In the genomic region with DNA sequence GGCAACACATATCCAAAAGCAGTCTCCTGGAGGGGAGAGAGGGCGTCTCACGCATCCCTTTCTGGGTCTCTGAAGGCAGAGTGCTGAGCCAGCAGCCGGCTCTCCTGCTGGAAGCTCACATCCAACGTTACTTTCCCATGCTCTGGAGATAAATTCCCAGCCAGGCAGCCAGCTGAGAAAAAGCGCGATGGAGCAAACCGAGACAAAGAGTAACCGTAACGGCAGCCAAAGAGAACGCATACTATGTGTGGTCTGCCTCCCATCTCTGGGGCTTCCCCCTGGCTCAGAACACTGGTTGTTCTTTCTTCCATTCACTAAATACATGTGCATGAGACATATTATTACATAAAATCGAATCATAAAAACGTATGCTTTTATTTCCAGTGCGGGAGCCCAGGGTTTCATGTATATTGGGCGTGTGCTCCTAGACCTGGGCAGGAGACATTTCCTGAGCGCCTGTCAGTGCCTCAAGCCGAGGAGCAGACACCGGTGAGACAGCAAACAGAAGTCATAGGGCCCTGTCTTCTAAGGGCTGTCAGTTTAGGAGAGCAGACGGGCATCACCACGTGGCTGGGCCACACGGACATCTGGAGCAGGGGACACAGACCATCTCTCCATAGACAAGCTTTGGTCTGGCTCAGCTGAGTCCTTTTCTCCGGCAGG, we compare ENCODE assay signal across 13 mouse cellular contexts. TPM values are rescaled to one million over a fixed set of nuclear protein-coding genes. Genes with fewer than 3 reads are reported as not detected.
A peak's percentile ranks its signal among the peaks of the same experiment; 100 is the strongest.
DNase-seq lines count a peak whose midpoint lies in the region; ATAC-seq and TF ChIP-seq lines count a peak whose summit lies in the region.
"Had no signal": no experiment of that assay in that cellular context is flagged by ENCODE, and none has a peak within 500 bp of the region (broad histone marks: within the 10 kb centered on the region; RNA-seq: fewer than 3 reads in every experiment).

No protein-coding gene starts in this region.

- H3K27ac ChIP-seq in midbrain, embryonic 12.5 days (replicated peaks), result 0 out of 2 replicates have a peak overlapping the region, but pooled peaks have one; percentile 15
- H3K27ac ChIP-seq in midbrain, embryonic 11.5 days (ENCODE audit: low read depth, low read length), result no peak overlapping the region
- 0 out of 2 replicates have a peak overlapping the region, but pooled peaks have one; percentile 16 for H3K27ac ChIP-seq in heart, embryonic 13.5 days (replicated peaks)
- peak overlapping the region; percentile 28 for H3K27ac ChIP-seq in intestine, embryonic 14.5 days (ENCODE audit: low read depth)
- H3K27ac ChIP-seq in stomach, postnatal 0 days (replicated peaks), result peak overlapping the region; percentile 45; the same call in 1 of the 2 replicates
- H3K27ac ChIP-seq: liver, embryonic 14.5 days; macrophage had no signal

- no peak for TF ChIP-seq CTCF in stomach, postnatal 0 days (IDR thresholded peaks at IDR 0.05; ENCODE audit: low read depth)

- no peaks in the 10 kb centered on the region for H3K9me3 ChIP-seq in midbrain, embryonic 12.5 days
- no peaks in the 10 kb centered on the region for H3K9me3 ChIP-seq in midbrain, embryonic 11.5 days (ENCODE audit: control insufficient read depth, low read length)
- no peaks in the 10 kb centered on the region for H3K9me3 ChIP-seq in heart, embryonic 13.5 days
- H3K9me3 ChIP-seq in intestine, embryonic 14.5 days (ENCODE audit: control insufficient read depth, low read length), result no peaks in the 10 kb centered on the region
- H3K9me3 ChIP-seq in stomach, postnatal 0 days (ENCODE audit: control insufficient read depth, low read length), result no peaks in the 10 kb centered on the region

- 0 out of 2 replicates have a peak, but pooled peaks cover 16% of the 10 kb centered on the region for H3K27me3 ChIP-seq in midbrain, embryonic 12.5 days
- H3K27me3 ChIP-seq in midbrain, embryonic 11.5 days (ENCODE audit: control insufficient read depth, insufficient read depth, low read length), result no peaks in the 10 kb centered on the region
- no peaks in the 10 kb centered on the region for H3K27me3 ChIP-seq in heart, embryonic 13.5 days (replicated peaks)
- no peaks in the 10 kb centered on the region for H3K27me3 ChIP-seq in intestine, embryonic 14.5 days (replicated peaks; ENCODE audit: control insufficient read depth, insufficient read depth, low read length)
- H3K27me3 ChIP-seq in stomach, postnatal 0 days (ENCODE audit: control insufficient read depth, insufficient read depth, low read length), result no peaks in the 10 kb centered on the region

- ATAC-seq in midbrain, embryonic 12.5 days (ENCODE audit: low FRiP score, low read depth), result no peak
- ATAC-seq in midbrain, embryonic 11.5 days (ENCODE audit: low FRiP score), result no peak
- ATAC-seq in heart, embryonic 13.5 days (ENCODE audit: extremely low read depth, insufficient number of reproducible peaks, low FRiP score, low TSS enrichment), result no peak
- no peak for ATAC-seq in intestine, embryonic 14.5 days (replicated peaks; ENCODE audit: low FRiP score, low TSS enrichment, low read depth)
- no peak for ATAC-seq in stomach, postnatal 0 days (ENCODE audit: low FRiP score, low TSS enrichment)
- ATAC-seq in monocyte, adult 5-6 weeks (replicated peaks; ENCODE audit: insufficient number of reproducible peaks, low FRiP score, low TSS enrichment, poor library complexity, severe bottlenecking), result no peak

- 73% methylated on average over 21 of the region's 21 CpGs for WGBS in midbrain, embryonic 12.5 days
- 75% methylated on average over 21 of the region's 21 CpGs for WGBS in midbrain, embryonic 11.5 days
- WGBS in heart, embryonic 13.5 days, result 48% methylated on average over 21 of the region's 21 CpGs
- 51% methylated on average over 21 of the region's 21 CpGs for WGBS in intestine, embryonic 14.5 days
- WGBS in stomach, postnatal 0 days, result 51% methylated on average over 21 of the region's 21 CpGs

- no peak for TF ChIP-seq EP300 in stomach, postnatal 0 days (optimal IDR thresholded peaks at IDR 0.05)

- H3K36me3 ChIP-seq in midbrain, embryonic 12.5 days, result no peaks in the 10 kb centered on the region
- H3K36me3 ChIP-seq in midbrain, embryonic 11.5 days (ENCODE audit: control insufficient read depth, insufficient read depth, low read length), result no peaks in the 10 kb centered on the region
- no peaks in the 10 kb centered on the region for H3K36me3 ChIP-seq in heart, embryonic 13.5 days
- H3K36me3 ChIP-seq in intestine, embryonic 14.5 days (ENCODE audit: control insufficient read depth, insufficient read depth, low read length), result no peaks in the 10 kb centered on the region
- H3K36me3 ChIP-seq in stomach, postnatal 0 days (ENCODE audit: control insufficient read depth, insufficient read depth, low read length), result no peaks in the 10 kb centered on the region

- H3K9ac ChIP-seq in midbrain, embryonic 12.5 days (replicated peaks), result no peak overlapping the region
- H3K9ac ChIP-seq in midbrain, embryonic 11.5 days (ENCODE audit: low read length), result no peak overlapping the region
- peak overlapping the region; percentile 12; the same call in 1 of the 2 replicates for H3K9ac ChIP-seq in heart, embryonic 13.5 days
- no peak overlapping the region for H3K9ac ChIP-seq in intestine, embryonic 14.5 days (ENCODE audit: low read length)
- H3K9ac ChIP-seq in stomach, postnatal 0 days (ENCODE audit: low read length), result no peak overlapping the region
- H3K9ac ChIP-seq: liver, embryonic 14.5 days had no signal

- H3K4me3 ChIP-seq in midbrain, embryonic 12.5 days, result no peak overlapping the region
- H3K4me3 ChIP-seq in midbrain, embryonic 11.5 days (ENCODE audit: low read depth, low read length), result no peak overlapping the region
- H3K4me3 ChIP-seq in heart, embryonic 13.5 days, result no peak overlapping the region
- no peak overlapping the region for H3K4me3 ChIP-seq in intestine, embryonic 14.5 days (ENCODE audit: low read depth, low read length)
- H3K4me3 ChIP-seq in stomach, postnatal 0 days (ENCODE audit: low read depth, low read length), result no peak overlapping the region

- H3K4me1 ChIP-seq in midbrain, embryonic 12.5 days, result no peaks in the 10 kb centered on the region
- H3K4me1 ChIP-seq in midbrain, embryonic 11.5 days (ENCODE audit: control insufficient read depth, insufficient read depth, low read length), result no peaks in the 10 kb centered on the region; the same call in 1 of the 2 replicates
- peaks cover 50% of the 10 kb centered on the region for H3K4me1 ChIP-seq in heart, embryonic 13.5 days
- H3K4me1 ChIP-seq in intestine, embryonic 14.5 days (replicated peaks; ENCODE audit: control insufficient read depth, insufficient read depth, low read length), result peaks cover 31% of the 10 kb centered on the region
- no peaks in the 10 kb centered on the region for H3K4me1 ChIP-seq in stomach, postnatal 0 days (replicated peaks; ENCODE audit: control insufficient read depth, insufficient read depth)

- no peak for DNase-seq in midbrain, embryonic 11.5 days (ENCODE audit: low spot score, missing footprints)
- no peak for DNase-seq in intestine, embryonic 14.5 days (ENCODE audit: low spot score)
- DNase-seq in stomach, postnatal 0 days (ENCODE audit: low spot score), result no peak
- DNase-seq in urinary bladder, postnatal 14 days (ENCODE audit: low spot score), result no peak
- no peak for DNase-seq in layer of hippocampus, adult 11-12 months (ENCODE audit: low spot score)
- DNase-seq: cerebellum, adult 9-11 months; gastrocnemius, postnatal 25 days; kidney, adult 18-20 months had no signal

- no peak overlapping the region for H3K4me2 ChIP-seq in midbrain, embryonic 12.5 days (replicated peaks)
- H3K4me2 ChIP-seq in midbrain, embryonic 11.5 days, result no peak overlapping the region
- 0 out of 2 replicates have a peak overlapping the region, but pooled peaks have one; percentile 8 for H3K4me2 ChIP-seq in heart, embryonic 13.5 days
- 0 out of 2 replicates have a peak overlapping the region, but pooled peaks have one; percentile 5 for H3K4me2 ChIP-seq in intestine, embryonic 14.5 days (ENCODE audit: low read length)
- no peak overlapping the region; the same call in 1 of the 2 replicates for H3K4me2 ChIP-seq in stomach, postnatal 0 days (replicated peaks; ENCODE audit: low read depth)

RNA-seq across cellular contexts. Expression of a gene that starts 42.0 kb away (rescaled TPM):
- polyA plus RNA-seq in midbrain, embryonic 12.5 days (2016; fragmentation: Nextera tagmentation; extraction: Ambion mirVana), result 1.0 and 1.1 TPM in 2 replicates
- polyA plus RNA-seq in midbrain, embryonic 11.5 days (2014; fragmentation: Nextera tagmentation; extraction: Ambion mirVana), result 0.51 and 0.66 TPM in 2 replicates
- 1.6 and 1.8 TPM in 2 replicates for polyA plus RNA-seq in heart, embryonic 13.5 days (2015; fragmentation: Nextera tagmentation; extraction: Ambion mirVana)
- polyA plus RNA-seq in intestine, embryonic 14.5 days (2014; fragmentation: Nextera tagmentation; extraction: Ambion mirVana), result 2.2 TPM in 2 replicates
- polyA plus RNA-seq in stomach, postnatal 0 days (2015; fragmentation: Nextera tagmentation; extraction: Ambion mirVana), result 3.4 and 4.1 TPM in 2 replicates
- not detected in 3 replicates for total RNA-seq in monocyte, adult 5-6 weeks (2017)
- polyA plus RNA-seq: macrophage had no signal

Comparison
In these comparisons a context has a peak if more than half of its experiments do, and no peak if none do; other contexts are left out.
1. H3K4me2 ChIP-seq: peak in heart, embryonic 13.5 days (single experiment) and intestine, embryonic 14.5 days (single experiment); none in midbrain, embryonic 12.5 days (single experiment), midbrain, embryonic 11.5 days (single experiment) and stomach, postnatal 0 days (single experiment).